Mouse (Mus musculus): ENCODE measurements around the gene Tor1a.

DNA sequence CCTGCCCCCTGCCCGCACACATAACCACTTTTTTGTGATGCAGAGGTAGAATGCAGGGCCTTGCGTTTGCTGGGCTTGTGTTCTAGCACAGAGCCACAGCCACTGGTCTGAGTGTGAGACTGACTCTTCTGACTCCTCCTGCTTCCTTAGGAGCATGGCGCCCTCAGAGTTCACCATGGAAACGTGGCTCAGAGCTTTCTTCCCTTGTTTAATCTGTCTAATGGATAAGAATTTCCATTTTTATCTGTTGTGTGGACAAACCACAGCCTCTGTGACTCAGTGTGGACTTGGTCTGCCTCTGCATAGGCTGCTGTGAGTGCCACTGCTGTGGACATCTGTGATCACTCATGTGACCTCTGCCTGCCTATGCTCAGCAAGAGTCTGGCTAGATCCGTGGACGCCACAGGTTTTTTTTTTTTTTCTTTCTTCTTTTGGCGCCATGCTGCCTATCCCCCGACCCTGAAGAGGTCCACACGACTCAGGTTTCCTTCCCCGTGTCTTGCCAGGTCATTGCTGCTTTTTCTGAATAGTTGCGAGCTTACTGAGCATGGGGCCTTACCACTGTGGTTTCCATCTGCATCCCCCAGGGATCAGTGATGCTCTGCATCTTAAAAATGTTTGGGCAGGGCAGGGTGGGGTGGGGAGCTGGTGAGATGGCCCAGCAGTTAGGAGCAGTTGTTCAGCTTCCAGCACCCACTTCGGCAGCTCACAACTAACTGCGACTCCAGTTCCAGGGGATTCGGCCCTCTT, 45.8 kb upstream of the Tor1a start:
- no peak for TF ChIP-seq CTCF (IDR thresholded peaks at IDR 0.05)
- TF ChIP-seq EP300 (IDR thresholded peaks at IDR 0.05) = no peak

Data from lung, postnatal 0 days (tissue).